Mouse (Mus musculus): ENCODE data around the gene Btnl9.
"Not testable (repeated sequence)": the region's sequence is repeated elsewhere in the genome, so short reads cannot be mapped to it uniquely, and the experiment has no call there.

The Btnl9 gene

GRCm38 (mm10) chr11:49186955-49187488, at the start of gene Btnl9:
TSS of gene Btnl9 (minus strand) at chr11:49187159.
- no peak for DNase-seq

- DNase-seq, result no peak
These were observed 48.7 kb upstream of the Btnl9 start for GRCm38 (mm10) chr11:49235459-49236207.

GRCm38 (mm10) chr11:49232781-49233180, 45.8 kb upstream of the Btnl9 start:
- DNase-seq, result no peak

- no peak for DNase-seq
These were observed 37.5 kb upstream of the Btnl9 start for GRCm38 (mm10) chr11:49224455-49224854.

DNA sequence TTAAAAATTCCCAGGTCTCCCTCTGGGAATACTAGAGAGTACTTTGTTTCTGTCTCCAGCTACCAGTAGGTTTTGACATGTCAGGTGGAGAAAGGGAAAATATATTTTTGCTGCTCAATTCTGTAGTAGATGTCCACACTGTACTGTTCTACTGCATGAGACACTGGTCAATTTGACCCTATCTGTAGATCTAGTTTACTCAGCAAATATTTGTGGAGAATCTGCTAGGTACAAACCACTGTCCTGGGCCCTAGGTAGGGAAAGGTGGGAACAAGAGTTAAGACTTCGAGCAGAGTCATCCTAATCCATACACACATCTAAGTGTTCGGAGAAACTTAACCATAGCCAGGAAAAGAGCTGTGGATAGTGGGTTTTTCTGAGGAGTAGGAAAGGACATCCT, 32.3 kb upstream of the Btnl9 start:
- no peak for DNase-seq

- DNase-seq, result no peak
These were observed 26.5 kb upstream of the Btnl9 start for GRCm38 (mm10) chr11:49213505-49213904.

- no peak for DNase-seq
These were observed 25.6 kb upstream of the Btnl9 start for GRCm38 (mm10) chr11:49212577-49212976.

GRCm38 (mm10) chr11:49207495-49207894, 20.5 kb upstream of the Btnl9 start:
- no peak for DNase-seq

GRCm38 (mm10) chr11:49205080-49205590, 18.2 kb upstream of the Btnl9 start:
- DNase-seq, result no peak

DNA sequence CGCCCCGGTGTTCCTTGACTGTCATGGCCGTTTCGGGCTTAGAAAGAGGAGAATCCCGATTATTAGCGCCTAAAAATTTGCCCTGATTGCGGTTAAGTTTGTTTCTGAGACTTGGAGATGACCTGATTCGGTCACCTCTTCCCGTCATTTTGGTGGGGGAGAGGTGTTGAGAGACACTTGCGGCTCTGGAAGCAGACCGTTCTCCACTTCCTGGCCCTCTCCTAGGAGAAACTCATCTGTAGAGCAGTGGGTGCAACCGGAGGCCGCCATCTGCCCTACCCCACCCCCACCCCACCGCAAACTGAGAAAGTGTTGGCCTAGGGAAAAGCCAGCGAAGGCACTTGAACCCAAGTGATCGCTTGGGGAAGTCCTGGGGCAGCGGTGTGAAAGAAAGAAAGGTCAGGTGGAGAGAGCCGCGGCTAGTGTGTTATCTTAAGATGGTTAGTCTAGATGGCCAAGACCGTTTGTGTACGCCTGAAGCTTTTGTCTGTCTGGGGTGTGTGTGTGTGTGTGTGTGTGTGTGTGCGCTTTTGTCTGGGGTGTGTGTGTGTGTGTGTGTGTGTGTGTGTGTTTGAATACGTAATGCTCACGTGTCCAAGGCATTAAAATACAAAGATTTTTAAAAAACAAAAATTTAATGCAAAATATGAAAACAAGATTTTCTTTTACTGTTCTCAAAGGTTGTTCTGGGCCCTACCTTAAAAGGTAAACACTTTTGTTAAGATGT, 17.0 kb upstream of the Btnl9 start:
- peak in 1 of 2 experiments; percentile 58 for DNase-seq

DNA sequence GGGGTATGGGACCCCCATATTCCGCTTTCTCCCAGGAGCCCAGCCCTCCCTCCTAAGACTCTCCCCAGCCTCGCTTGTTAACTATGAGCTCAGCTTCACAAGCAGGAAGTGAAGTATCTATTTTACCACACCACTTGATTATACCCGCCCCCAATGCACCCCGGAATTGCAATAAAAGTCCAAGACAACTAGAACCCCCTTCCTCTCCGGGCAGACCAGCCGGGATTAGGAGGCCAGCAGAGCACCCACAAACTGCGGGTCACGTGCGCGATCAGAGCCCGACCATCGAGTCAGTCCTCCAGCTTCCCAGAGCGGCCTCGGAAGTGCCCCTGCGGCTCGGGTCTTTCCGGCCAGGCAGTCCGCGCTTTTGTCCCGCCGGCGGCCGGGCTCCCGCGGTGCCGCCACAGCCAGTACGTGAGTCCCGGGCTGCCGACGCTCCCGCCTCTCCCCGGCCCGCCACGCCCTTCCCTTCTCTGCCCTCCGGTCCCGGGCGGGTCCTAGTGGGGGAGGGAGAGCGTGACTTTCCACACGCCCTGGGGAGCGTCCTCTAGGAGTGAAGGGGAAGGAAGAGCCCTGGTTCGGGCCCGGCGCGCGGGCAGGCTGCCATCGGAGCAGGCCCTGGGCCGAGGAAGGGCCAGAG, 16.3 kb upstream of the Btnl9 start, which contains the start of gene Zfp62:
Gene Zfp62, plus strand, starts transcription at position 164 of the 640 bp plus-strand sequence.
- DNase-seq, result peak; percentile 96 to 97

DNA sequence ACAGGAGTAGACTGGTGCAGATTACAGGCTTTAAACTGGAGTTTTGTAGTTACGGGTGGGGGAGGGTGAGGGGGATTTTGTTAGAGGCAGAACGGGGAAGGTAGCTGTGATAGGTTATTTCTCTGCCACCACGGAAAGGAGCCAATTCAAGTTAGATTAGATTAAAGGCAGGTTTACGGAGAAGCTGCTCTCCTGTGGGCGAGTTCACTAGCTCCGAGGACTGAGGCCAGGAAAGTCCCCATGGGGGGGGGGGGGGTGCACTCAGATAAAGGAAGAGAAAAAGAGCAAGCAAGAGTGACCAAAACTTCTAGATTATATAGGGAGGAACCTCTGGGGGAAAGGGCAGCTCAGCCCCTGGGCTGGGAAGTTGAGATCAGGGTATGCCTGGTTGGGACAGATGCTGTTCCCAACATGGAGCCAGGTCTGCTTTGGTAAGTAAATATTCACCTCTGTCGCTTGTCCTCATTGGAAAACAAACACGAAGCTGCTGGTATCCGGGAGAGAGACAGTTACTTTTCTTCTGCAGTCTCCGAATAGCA, 15.6 kb upstream of the Btnl9 start:
- DNase-seq, result peak in 1 of 2 experiments; percentile 26

DNA sequence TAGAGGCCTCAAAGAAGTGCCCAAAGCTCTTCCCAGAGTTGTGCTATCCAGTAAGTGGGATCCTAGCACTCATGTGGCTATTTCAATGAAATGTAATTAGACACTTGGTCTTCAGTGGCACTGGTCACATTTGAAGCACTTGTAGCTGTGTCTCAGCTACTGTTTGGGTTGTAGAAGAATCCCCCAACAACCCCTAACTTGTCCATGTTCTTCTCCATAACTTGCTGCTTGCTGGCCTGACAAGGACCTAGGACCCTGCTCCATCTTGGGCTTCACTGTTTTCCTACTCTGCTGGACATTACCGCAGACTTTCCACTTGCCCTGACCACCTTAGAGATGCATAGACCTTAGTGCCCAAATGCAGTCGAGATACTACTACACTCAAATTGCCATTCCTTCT, 15.1 kb upstream of the Btnl9 start:
- DNase-seq, result no peak

DNA sequence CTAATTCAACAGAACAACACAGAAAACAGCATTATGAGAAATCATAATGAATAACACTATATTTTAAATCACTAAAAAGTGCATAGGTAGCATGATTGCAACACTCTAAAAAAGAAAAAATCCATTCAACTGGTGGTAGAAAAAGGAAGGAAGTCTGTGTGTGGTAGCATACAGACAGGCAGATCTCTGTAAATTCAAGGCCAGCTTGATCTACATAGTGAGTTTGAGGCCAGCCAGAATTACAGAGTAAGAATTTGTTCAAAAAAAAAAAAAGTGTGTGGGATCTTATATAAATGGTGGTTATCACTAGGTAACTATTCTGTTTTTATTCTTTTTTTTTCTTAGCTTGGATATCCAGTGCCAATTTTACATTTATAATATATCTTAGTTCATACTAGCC, 14.2 kb upstream of the Btnl9 start:
- no peak for DNase-seq

DNA sequence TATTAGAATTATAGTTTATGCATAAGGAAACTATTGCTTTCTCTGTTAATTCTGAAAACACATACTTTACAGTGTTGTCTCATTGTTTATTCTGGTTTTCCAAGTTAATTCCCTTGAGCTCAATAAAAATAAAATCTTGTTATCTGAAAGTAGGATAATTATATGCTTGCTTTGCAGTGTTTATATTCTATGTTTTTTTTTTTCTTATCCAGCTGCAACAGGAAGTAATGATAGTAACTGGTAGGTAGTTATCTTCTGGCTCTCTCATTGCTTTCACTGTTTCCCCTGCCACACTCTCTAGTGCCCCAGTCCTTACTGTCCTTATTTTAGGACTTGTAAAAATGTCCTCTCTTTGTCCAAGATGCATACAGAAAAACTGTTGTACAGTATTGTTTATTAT, 13.7 kb upstream of the Btnl9 start:
- DNase-seq, result no peak

GRCm38 (mm10) chr11:49195819-49196322, 8.9 kb upstream of the Btnl9 start:
- no peak for DNase-seq

DNA sequence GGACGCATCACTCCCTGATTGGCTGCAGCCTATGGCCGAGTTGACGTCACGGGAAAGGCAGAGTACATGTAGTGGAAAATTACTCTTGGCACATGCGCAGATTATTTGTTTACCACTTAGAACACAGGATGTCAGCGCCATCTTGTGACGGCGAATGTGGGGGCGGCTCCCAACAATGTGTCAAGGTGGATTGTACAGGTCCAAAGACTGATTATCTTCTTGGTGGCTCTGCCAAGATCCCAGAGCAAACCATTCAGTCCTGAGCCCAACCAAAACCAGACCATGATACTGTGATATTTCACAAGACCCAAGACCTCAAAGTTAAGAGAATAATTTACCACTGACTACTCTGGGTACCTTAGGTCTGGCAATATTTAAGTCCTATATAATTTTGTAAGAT, 7.8 kb upstream of the Btnl9 start:
- not testable (repeated sequence) for DNase-seq

GRCm38 (mm10) chr11:49191083-49191482, 4.1 kb upstream of the Btnl9 start:
- no peak for DNase-seq

DNA sequence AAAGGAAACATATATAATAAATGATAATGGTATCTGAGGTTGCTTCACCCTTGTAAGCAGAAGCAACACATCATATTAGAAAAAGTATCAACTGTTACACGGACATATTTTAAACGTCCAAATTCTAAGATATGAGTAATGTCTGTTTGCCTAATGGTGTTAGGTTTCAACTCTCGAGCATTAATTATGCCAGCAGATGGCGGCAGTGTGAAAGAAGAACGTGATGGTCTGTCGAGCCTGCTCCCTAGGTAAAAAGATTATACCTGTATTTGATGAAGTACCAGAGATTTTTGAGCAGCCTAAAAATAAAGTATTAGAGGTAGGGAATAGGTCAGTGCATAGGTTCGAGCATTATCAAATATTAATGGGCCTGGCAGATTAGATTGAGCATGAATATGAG, 2.8 kb upstream of the Btnl9 start:
- peak; percentile 45 to 82 for DNase-seq

- no peak for DNase-seq
These were observed 742 bp upstream of the Btnl9 start for GRCm38 (mm10) chr11:49187701-49188100.

DNA sequence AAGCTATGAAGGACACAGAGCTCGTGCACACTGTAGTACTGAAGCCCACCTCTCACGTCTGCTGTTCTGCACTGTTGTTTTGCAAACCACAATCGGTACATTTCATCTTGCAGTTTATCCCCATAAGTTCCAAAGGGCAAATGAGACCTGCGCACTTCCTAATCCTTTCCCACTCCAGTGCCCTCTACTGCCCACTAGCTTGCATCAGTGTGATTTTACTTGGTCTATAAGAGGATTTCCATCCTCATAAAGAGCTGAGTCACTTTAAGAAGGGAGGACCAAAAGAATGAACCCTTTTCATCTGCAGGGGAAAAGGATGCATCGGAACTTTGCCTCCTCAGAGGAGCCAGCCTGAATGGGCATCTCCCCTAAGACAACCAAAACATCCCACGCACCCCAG, 507 bp downstream of the Btnl9 start:
- no peak for DNase-seq

GRCm38 (mm10) chr11:49183172-49183571, 3.8 kb downstream of the Btnl9 start:
- no peak for DNase-seq

Data from cerebellum, postnatal 25 days (tissue).